Mouse (Mus musculus): ENCODE data around the gene Myo1g. TPM values are rescaled to one million over a fixed set of nuclear protein-coding genes. Genes with fewer than 3 reads are reported as not detected.

Gene Myo1g
- polyA plus RNA-seq, 1 experiment = 187 TPM

DNA sequence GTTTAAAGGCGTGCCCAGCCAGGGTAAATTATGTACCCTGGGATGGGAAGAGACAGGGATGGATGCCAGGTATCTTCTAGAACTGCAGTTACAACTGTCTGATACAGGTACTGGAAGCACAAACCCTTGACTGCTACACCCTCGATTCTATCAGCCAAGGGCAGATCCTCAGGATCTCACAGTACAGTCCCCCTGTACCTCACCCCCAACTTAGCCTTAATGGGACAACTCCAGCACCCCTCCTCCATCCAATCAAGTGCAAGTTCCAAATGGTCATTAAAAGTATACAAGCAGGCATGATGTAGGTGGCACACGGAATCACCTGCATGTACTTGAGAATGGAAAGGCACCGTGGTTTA is 4.1 kb upstream of the Myo1g start:
- Histone ChIP-seq H3K4me3 (ENCODE audit: extremely low read depth, insufficient read depth, insufficient read length) (no peak overlapping the region), H3K36me3 (ENCODE audit: control insufficient read depth, insufficient read depth, low read length) (peaks cover 14% of the 10 kb centered on the region), H3K4me1 (ENCODE audit: control insufficient read depth, insufficient read depth, insufficient read length) (peaks cover 15% of the 10 kb centered on the region; the same call in 1 of the 2 replicates), H3K27ac (ENCODE audit: insufficient read depth, low read length) (no peak overlapping the region), H3K27me3 (ENCODE audit: control insufficient read depth, insufficient read depth, low read length) (no peaks in the 10 kb centered on the region)
- 88% methylated on average over 4 of the region's 4 CpGs for WGBS
- TF ChIP-seq CTCF (IDR thresholded peaks at IDR 0.05; ENCODE audit: extremely low read depth, insufficient read depth, insufficient read length, insufficient replicate concordance) = no peak
- TF ChIP-seq POLR2A (IDR thresholded peaks at IDR 0.05; ENCODE audit: low read depth, low read length) = no peak
- DNase-seq (ENCODE audit: low read depth in 1 of 2, low spot score in 2 of 2) = no peak

- TF ChIP-seq CTCF (IDR thresholded peaks at IDR 0.05; ENCODE audit: extremely low read depth, insufficient read depth, insufficient read length, insufficient replicate concordance) (no peak), POLR2A (IDR thresholded peaks at IDR 0.05; ENCODE audit: low read depth, low read length) (no peak)
- DNase-seq (ENCODE audit: low read depth in 1 of 2, low spot score in 2 of 2) = no peak
- 88% methylated on average over 8 of the region's 8 CpGs for WGBS
Observed at GRCm38 (mm10) chr11:6524165-6524879, 3.6 kb upstream of the Myo1g start.

DNA sequence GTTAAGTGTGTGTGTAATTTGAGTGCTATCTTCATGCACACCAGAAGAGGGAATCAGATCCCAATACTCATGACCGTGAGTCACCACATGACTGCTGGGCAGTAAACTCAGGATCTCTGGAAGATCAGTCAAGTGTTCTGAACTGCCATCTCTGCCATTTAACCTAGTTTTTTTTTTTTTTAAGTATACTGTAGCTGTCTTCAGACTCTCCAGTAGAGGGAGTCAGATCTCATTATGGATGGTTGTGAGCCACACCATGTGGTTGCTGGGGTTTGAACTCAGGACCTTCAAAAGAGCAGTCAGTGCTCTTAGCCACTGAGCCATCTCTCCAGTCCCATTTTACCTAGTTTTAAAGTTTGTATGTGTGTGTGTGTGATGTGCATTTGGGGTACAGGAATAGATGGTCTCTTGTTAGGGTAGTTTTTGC is 2.9 kb upstream of the Myo1g start:
- WGBS = 24% methylated on average over 1 of the region's 1 CpGs
- H3K36me3 ChIP-seq (ENCODE audit: control insufficient read depth, insufficient read depth, low read length) = peaks cover 15% of the 10 kb centered on the region
- TF ChIP-seq POLR2A (IDR thresholded peaks at IDR 0.05; ENCODE audit: low read depth, low read length) (no peak), CTCF (IDR thresholded peaks at IDR 0.05; ENCODE audit: extremely low read depth, insufficient read depth, insufficient read length, insufficient replicate concordance) (no peak)
- no peak for DNase-seq (ENCODE audit: low read depth in 1 of 2, low spot score in 2 of 2)
- H3K27ac ChIP-seq (ENCODE audit: insufficient read depth, low read length) = 0 out of 2 replicates have a peak overlapping the region, but pooled peaks have one; percentile 54
- no peaks in the 10 kb centered on the region for H3K27me3 ChIP-seq (ENCODE audit: control insufficient read depth, insufficient read depth, low read length)
- peaks cover 22% of the 10 kb centered on the region; the same call in 1 of the 2 replicates for H3K4me1 ChIP-seq (ENCODE audit: control insufficient read depth, insufficient read depth, insufficient read length)
- H3K4me3 ChIP-seq (ENCODE audit: extremely low read depth, insufficient read depth, insufficient read length) = no peak overlapping the region

More at GRCm38 (mm10) chr11:6524165-6524879, 3.6 kb upstream of the Myo1g start:
- Histone ChIP-seq H3K4me3 (ENCODE audit: extremely low read depth, insufficient read depth, insufficient read length) (no peak overlapping the region), H3K27ac (ENCODE audit: insufficient read depth, low read length) (no peak overlapping the region), H3K36me3 (ENCODE audit: control insufficient read depth, insufficient read depth, low read length) (peaks cover 14% of the 10 kb centered on the region), H3K4me1 (ENCODE audit: control insufficient read depth, insufficient read depth, insufficient read length) (peaks cover 15% of the 10 kb centered on the region; the same call in 1 of the 2 replicates), H3K27me3 (ENCODE audit: control insufficient read depth, insufficient read depth, low read length) (no peaks in the 10 kb centered on the region)

DNA sequence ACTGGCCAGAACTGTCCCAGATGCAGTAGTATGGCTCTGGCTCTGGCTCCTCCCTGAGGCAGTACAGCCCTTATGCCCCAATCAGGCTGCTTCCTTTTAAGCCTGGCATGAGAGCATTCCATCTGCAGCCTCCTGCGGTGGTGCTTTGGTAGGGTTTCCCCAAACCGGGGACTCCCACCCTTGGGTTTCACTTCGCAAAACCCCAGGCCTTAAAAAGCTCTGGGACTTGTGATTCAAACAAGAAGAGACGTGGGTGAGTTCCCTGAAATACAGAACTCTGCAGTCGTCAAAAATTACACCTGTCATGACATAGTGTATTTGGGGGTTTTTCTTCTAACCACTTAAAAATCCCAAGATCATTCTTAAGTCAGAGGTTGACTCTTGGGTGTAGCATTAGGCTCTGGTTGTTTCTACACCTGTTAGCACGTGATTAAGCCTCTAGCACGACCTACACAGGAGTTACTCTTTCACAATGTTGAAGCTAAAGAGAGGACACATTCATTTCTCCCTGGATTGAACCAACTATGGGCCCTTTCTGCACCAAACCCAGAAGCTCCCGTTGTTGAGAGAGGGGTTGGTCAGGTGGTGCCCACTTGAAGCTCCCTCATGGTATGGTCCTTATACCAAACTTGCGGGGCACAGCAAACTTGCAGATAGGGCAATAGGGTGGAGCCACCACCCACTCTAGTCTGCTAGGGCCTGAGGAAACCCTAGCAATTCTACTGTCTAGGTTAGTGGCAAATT is 2.2 kb upstream of the Myo1g start:
- TF ChIP-seq POLR2A (IDR thresholded peaks at IDR 0.05; ENCODE audit: low read depth, low read length) (no peak), CTCF (IDR thresholded peaks at IDR 0.05; ENCODE audit: extremely low read depth, insufficient read depth, insufficient read length, insufficient replicate concordance) (no peak)
- H3K27me3 ChIP-seq (ENCODE audit: control insufficient read depth, insufficient read depth, low read length) = no peaks in the 10 kb centered on the region
- DNase-seq (ENCODE audit: low read depth in 1 of 2, low spot score in 2 of 2) = peak; percentile 57 to 61
- H3K4me1 ChIP-seq (ENCODE audit: control insufficient read depth, insufficient read depth, insufficient read length) = peaks cover 23% of the 10 kb centered on the region; the same call in 1 of the 2 replicates
- H3K36me3 ChIP-seq (ENCODE audit: control insufficient read depth, insufficient read depth, low read length) = peaks cover 21% of the 10 kb centered on the region
- 32% methylated on average over 9 of the region's 9 CpGs for WGBS
- H3K27ac ChIP-seq (ENCODE audit: insufficient read depth, low read length) = peak overlapping the region; percentile 54; the same call in 1 of the 2 replicates
- H3K4me3 ChIP-seq (ENCODE audit: extremely low read depth, insufficient read depth, insufficient read length) = no peak overlapping the region

DNA sequence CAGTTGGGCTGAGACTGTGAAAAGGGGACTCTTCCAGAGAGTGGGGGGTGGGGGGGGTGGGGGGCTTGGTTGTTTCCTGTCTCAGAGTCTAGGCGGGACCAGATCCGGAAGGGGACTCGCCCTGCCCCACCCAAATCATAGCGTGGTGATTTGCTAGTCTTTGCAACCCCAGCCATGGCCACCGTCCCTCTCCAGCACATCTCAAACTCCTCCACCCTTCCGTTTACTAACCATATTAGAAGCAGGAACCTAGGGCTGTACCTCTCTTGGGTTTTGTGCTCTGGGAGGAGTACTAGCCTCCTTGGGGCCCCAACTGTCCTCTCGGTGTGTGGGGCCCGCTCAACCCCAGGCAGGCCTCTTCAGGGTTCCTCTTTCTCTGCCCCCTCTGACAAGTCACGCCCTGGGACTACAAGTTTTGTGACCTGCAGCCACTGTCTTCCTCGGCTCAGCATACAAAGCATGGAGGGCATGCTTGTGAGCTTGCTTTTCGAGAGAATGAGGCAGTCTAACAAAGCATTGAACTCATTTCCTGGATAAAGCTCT is 1.2 kb downstream of the Myo1g start:
- 6% methylated on average over 11 of the region's 11 CpGs for WGBS
- H3K4me3 ChIP-seq (ENCODE audit: extremely low read depth, insufficient read depth, insufficient read length) = peak overlapping the region; percentile 65

DNA sequence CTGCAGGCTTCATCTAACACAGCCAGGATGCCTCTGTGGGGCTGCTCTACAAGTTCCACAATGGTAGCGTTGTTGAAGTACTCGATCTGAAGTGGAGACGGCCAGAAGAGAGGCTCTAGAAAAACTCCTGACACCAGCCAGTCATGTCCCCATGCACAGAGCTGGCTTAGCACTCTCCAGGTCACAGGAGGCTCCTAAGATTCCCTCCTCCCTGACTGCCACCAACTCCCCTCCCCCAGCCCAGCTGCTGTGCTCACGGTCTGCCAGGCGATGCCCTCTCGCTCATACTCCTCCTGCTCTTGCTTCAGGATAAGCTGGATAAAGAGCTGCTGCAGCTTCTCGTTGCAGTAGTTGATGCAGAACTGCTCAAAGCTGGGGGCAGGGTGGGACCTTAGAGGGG is 5.9 kb downstream of the Myo1g start:
- Histone ChIP-seq H3K36me3 (ENCODE audit: control insufficient read depth, insufficient read depth, low read length) (peaks cover 68% of the 10 kb centered on the region), H3K27ac (ENCODE audit: insufficient read depth, low read length) (no peak overlapping the region)

More for the DNA sequence above, 1.2 kb downstream of the Myo1g start:
- H3K27ac ChIP-seq (ENCODE audit: insufficient read depth, low read length) = peak overlapping the region; percentile 83
- peaks cover 33% of the 10 kb centered on the region for H3K36me3 ChIP-seq (ENCODE audit: control insufficient read depth, insufficient read depth, low read length)
- peak in 1 of 2 experiments; percentile 61 for DNase-seq (ENCODE audit: low read depth in 1 of 2, low spot score in 2 of 2)
- TF ChIP-seq CTCF (IDR thresholded peaks at IDR 0.05; ENCODE audit: extremely low read depth, insufficient read depth, insufficient read length, insufficient replicate concordance) = no peak
- no peak; the same call in 1 of the 2 replicates for TF ChIP-seq POLR2A (IDR thresholded peaks at IDR 0.05; ENCODE audit: low read depth, low read length)
- peaks cover 16% of the 10 kb centered on the region; the same call in 1 of the 2 replicates for H3K4me1 ChIP-seq (ENCODE audit: control insufficient read depth, insufficient read depth, insufficient read length)
- H3K27me3 ChIP-seq (ENCODE audit: control insufficient read depth, insufficient read depth, low read length) = no peaks in the 10 kb centered on the region

More for the DNA sequence above, 5.9 kb downstream of the Myo1g start:
- TF ChIP-seq POLR2A (IDR thresholded peaks at IDR 0.05; ENCODE audit: low read depth, low read length) (no peak), CTCF (IDR thresholded peaks at IDR 0.05; ENCODE audit: extremely low read depth, insufficient read depth, insufficient read length, insufficient replicate concordance) (no peak)
- Histone ChIP-seq H3K4me1 (ENCODE audit: control insufficient read depth, insufficient read depth, insufficient read length) (peaks cover 7% of the 10 kb centered on the region; the same call in 1 of the 2 replicates), H3K27me3 (ENCODE audit: control insufficient read depth, insufficient read depth, low read length) (no peaks in the 10 kb centered on the region), H3K4me3 (ENCODE audit: extremely low read depth, insufficient read depth, insufficient read length) (no peak overlapping the region)
- DNase-seq (ENCODE audit: low read depth in 1 of 2, low spot score in 2 of 2) = no peak
- 77% methylated on average over 7 of the region's 7 CpGs for WGBS
